Comparison of ENCODE assay signal across 20 mouse cellular contexts in the genomic region with DNA sequence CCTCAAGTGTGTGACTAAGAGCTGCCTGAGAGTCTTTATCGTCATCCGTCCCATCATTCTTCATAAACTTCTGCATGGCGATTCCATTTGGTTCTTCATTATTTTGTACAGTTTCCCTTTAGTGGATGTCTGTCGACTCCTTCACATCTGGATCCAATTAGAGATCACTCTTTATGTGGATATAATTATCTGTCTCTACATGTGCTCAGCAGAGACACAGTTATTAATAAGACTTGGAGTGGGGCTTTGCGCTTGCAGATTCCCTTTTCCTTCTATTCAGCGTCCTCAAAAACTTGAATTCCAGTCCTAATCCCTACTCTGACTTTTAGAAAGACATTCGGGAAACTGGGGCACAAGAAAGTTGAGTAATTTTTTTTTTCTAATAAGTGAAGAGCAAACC.
"Had no signal": no experiment of that assay in that cellular context is flagged by ENCODE, and none has a peak within 500 bp of the region (broad histone marks: within the 10 kb centered on the region; RNA-seq: fewer than 3 reads in every experiment).

No protein-coding gene starts in this region.

- DNase-seq: kidney, adult 18-20 months; kidney, adult 9 months; kidney, postnatal 25 days; layer of hippocampus, postnatal 36 days; liver; lung, adult 18-20 months; lung, postnatal 14 days; midbrain, embryonic 14.5 days; right cerebral cortex, adult 18-20 months; right cerebral cortex, postnatal 14 days; right cerebral cortex, postnatal 4 days; thymus, postnatal 25 days had no signal

- H3K9me3 ChIP-seq: limb, embryonic 12.5 days; liver, embryonic 12.5 days; liver, embryonic 15.5 days; midbrain, embryonic 10.5 days; neural tube, embryonic 12.5 days; neural tube, embryonic 15.5 days had no signal

- H3K4me3 ChIP-seq: left cerebral cortex, adult 2 months; limb, embryonic 12.5 days; liver, embryonic 12.5 days; liver, embryonic 15.5 days; midbrain, embryonic 10.5 days; neural tube, embryonic 12.5 days; neural tube, embryonic 15.5 days had no signal

- H3K36me3 ChIP-seq: limb, embryonic 12.5 days; liver, embryonic 12.5 days; liver, embryonic 15.5 days; midbrain, embryonic 10.5 days; neural tube, embryonic 12.5 days; neural tube, embryonic 15.5 days had no signal

- H3K27ac ChIP-seq: left cerebral cortex, adult 2 months; limb, embryonic 12.5 days; liver, embryonic 12.5 days; liver, embryonic 15.5 days; macrophage; midbrain, embryonic 10.5 days; neural tube, embryonic 12.5 days; neural tube, embryonic 15.5 days had no signal

- H3K4me2 ChIP-seq: limb, embryonic 12.5 days; liver, embryonic 12.5 days; liver, embryonic 15.5 days; neural tube, embryonic 12.5 days; neural tube, embryonic 15.5 days had no signal

- ATAC-seq: liver, embryonic 12.5 days had no signal

- H3K27me3 ChIP-seq: limb, embryonic 12.5 days; liver, embryonic 12.5 days; liver, embryonic 15.5 days; neural tube, embryonic 12.5 days; neural tube, embryonic 15.5 days had no signal

- H3K9ac ChIP-seq: limb, embryonic 12.5 days; liver, embryonic 12.5 days; liver, embryonic 15.5 days; neural tube, embryonic 12.5 days; neural tube, embryonic 15.5 days had no signal

- H3K4me1 ChIP-seq: liver, embryonic 12.5 days; liver, embryonic 15.5 days; neural tube, embryonic 12.5 days; neural tube, embryonic 15.5 days had no signal
